Mouse (Mus musculus) frontal cortex, adult (tissue): ENCODE measurements around the gene Edem2.

Experiments used
- ATAC-seq: cut with Nextera tagmentation; 2 replicates; pipeline ENCODE4 v1.9.2; 2017; ENCODE audit warnings: mild to moderate bottlenecking, moderate library complexity, mixed read lengths; ENCODE audit not compliant: low TSS enrichment

Edem2 gene

DNA sequence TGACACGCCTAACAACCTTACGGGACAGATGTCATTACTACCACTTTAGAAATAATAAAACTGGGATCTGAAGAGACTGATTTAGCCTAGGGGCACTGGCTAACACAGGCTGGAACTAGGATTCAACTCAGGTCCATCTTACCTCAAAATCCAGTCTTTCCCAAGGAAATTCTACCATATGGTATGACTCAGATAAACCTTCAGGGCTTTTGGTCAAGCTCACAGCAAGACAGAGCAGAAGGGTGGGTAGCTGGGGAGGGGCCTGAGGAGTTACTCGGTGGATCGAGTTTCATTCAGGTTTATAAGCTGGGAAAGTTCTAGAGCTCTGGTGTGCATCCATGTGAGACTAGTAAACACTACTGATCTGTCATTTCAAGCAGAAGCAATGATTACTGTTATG, 40.1 kb downstream of the Edem2 start:
- no peak for ATAC-seq

DNA sequence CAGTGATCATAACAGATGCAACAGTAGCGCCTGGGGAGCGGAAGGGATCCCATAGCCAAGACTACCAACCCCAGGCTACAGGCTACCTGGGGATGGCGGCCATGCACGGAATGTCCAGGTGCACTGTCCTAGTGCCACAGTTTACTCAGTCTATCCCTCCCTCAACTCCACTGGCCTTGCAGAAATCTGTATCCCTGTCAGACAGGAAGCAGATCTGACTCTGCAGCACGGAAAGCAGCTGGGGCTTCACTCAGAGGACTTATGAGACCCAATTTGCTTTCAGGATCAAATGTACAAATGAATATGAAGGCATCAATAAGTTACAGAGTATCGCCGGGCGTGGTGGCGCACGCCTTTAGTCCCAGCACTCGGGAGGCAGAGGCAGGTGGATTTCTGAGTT, 41.5 kb downstream of the Edem2 start:
- no peak for ATAC-seq

- no peak for ATAC-seq
Observed at GRCm38 (mm10) chr2:155686572-155686971, 42.7 kb downstream of the Edem2 start.

DNA sequence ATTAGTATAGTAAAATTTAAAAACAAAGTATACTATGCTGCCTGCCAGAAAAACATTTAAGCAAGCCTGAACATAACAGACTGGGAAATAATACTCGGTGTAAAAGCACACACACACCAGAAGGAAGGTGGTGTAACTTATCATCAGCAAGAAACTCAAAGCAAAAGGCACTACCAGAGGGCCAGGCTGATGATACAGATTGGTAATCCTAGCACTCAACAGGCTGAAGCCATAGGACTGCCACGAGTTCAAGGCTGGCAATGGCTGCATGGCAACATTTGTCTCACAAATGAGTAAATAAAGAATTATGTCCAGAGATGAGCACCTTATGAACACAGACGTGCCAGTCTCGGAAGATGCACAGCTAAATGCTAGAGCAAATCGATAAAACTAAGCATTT, 45.5 kb downstream of the Edem2 start:
- no peak for ATAC-seq

- ATAC-seq: no peak
Observed at GRCm38 (mm10) chr2:155683137-155683536, 46.1 kb downstream of the Edem2 start.

GRCm38 (mm10) chr2:155681874-155682273, 47.4 kb downstream of the Edem2 start:
- no peak for ATAC-seq

- no peak for ATAC-seq
Observed at GRCm38 (mm10) chr2:155681194-155681593, 48.1 kb downstream of the Edem2 start.

GRCm38 (mm10) chr2:155680591-155680990, 48.7 kb downstream of the Edem2 start:
- no peak for ATAC-seq

GRCm38 (mm10) chr2:155679586-155680110, 49.6 kb downstream of the Edem2 start:
- no peak for ATAC-seq

DNA sequence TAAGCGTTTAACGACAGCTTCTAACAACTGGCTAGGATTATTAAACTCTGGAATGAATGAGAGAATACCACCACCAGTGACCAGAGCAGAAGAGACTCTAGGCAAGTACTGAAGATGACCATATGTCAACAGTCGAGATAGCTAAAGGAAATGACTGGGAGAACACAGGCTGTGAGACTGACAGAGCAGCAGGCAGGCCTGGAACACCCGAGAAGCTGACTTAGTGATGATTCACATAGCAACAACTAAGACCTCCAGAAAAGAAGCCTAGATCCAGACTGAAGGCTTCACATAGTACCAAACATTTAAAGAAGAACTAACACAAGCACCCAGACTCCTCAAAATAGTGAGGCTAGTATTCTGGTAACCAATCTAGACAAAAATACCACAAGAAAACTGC, 54.2 kb downstream of the Edem2 start:
- ATAC-seq: peak; percentile 57; the same call in 1 of the 2 replicates

DNA sequence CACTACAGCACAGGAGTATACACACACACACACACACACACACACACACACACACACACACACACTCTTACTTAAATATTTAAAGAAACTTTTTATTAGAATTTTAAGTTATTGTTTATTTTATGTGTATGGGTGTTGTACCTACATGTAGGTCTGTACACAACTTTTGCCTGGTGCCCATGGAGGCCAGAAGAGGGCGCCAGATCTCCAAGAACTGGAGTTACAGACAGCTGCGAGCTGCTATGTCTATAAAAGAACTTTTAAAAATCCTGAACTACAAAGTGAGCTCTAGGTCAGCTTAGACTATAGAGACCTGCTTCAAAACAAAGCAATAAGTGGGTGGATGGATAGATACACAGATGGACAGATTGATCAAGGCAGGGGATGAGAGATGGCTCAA, 55.7 kb downstream of the Edem2 start:
- ATAC-seq: 0 out of 2 replicates have a peak, but pooled peaks have one; percentile 41

DNA sequence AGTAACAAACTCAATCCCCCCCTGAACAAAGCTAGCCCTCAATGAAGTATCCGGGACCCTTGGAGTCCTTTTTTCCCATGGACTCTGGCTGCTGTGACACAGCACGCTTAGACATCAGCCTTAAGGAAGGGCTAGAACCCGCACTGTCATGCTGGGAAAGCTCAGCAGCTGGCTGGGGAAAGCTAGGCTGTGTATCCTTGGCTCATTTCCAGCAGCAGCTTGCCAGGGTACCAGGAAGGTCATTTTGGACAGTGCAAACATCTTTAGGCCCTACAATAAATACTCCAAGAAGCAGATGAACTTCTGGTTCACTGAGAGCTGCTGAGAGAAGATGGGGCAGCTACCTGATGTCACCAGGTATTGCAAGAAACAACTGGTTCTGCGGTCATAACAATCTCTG, 58.0 kb downstream of the Edem2 start:
- no peak for ATAC-seq

GRCm38 (mm10) chr2:155668461-155668860, 60.8 kb downstream of the Edem2 start:
- ATAC-seq: no peak

DNA sequence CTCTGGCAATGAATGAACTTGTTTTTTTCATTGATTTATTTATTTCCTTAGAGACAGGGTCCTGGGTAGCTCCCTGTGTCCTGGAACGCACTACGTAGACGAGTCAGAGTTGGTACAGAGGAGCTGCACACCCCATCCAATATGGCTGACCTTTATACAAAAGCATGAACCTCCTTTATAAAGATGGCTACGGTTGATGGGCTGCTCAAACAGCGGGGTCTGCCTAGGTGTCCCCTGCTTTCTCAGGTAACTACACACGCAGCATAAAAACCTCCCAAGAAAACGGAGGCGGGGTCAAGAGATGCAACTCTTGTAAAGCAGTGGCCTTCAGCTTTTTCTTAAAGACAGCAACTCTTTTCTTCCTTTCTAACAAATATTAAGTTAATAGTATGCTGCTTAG, 61.4 kb downstream of the Edem2 start:
- no peak for ATAC-seq

- no peak for ATAC-seq
Observed at GRCm38 (mm10) chr2:155663910-155664460, 65.3 kb downstream of the Edem2 start.

- peak; percentile 86 for ATAC-seq
Observed at GRCm38 (mm10) chr2:155663097-155663496, 66.2 kb downstream of the Edem2 start.

- peak; percentile 64 for ATAC-seq
Observed at GRCm38 (mm10) chr2:155662390-155662789, 66.9 kb downstream of the Edem2 start.

- ATAC-seq: no peak
Observed at GRCm38 (mm10) chr2:155655759-155656372, 73.4 kb downstream of the Edem2 start.

DNA sequence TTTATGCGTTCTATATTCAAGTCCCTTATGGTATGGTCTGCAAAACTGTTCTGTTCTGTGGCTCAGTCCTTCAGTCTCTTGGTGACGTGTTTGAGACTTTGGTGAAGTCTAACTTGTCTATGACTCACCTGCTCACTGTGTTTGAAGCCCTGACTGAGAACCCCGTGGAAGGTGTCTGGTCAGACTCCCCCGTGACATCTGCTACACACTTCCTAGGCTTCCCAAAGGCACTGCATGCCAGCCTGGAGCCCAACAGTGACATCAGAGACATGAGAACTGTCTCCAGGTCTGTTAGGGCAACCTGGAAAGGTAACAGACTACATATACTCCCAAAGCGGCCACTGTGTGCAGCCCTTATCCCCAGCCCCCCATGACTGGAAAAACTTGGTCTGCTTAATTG, 76.7 kb downstream of the Edem2 start:
- peak; percentile 76; the same call in 1 of the 2 replicates for ATAC-seq
